Mouse (Mus musculus) megakaryocyte-erythroid progenitor cell, adult 5-6 weeks (primary cell): ENCODE measurements around the gene Plpp7. TPM values are rescaled to one million over a fixed set of nuclear protein-coding genes. Genes with fewer than 3 reads are reported as not detected.

Source experiments
- ATAC-seq: replicated peaks from 2 replicates; pipeline ENCODE4 v1.8.0; 2016; ENCODE audit warnings: mild to moderate bottlenecking, inconsistent platforms; ENCODE audit not compliant: severe bottlenecking, poor library complexity, low FRiP score, low TSS enrichment
- total RNA-seq, 2 experiments: library from RNA; stranded (forward) in 1 of 2; stranded (reverse) in 1 of 2; fragments of 200-1000, 215-1000 nt in 1 of 2; fragments of >200 nt in 1 of 2; fragmentation: Nextera tagmentation in 1 of 2; gene quantifications; 2 replicates each; pipeline ENCODE4 v1.2.3; 2014 to 2017

Plpp7 gene
- total RNA-seq, 2 experiments from 2014 or later, result 1.4 TPM; not detected in 1

GRCm38 (mm10) chr2:32066005-32066404 is 29.3 kb upstream of the Plpp7 start:
- ATAC-seq, result no peak

- ATAC-seq, result no peak
Measured at GRCm38 (mm10) chr2:32068811-32069607, 26.3 kb upstream of the Plpp7 start.

- no peak for ATAC-seq
Measured at GRCm38 (mm10) chr2:32070747-32071146, 24.6 kb upstream of the Plpp7 start.

- ATAC-seq, result no peak
Measured at GRCm38 (mm10) chr2:32074404-32074803, 20.9 kb upstream of the Plpp7 start.

- ATAC-seq, result no peak
Measured at GRCm38 (mm10) chr2:32075368-32075767, 20.0 kb upstream of the Plpp7 start.

GRCm38 (mm10) chr2:32077744-32078143 is 17.6 kb upstream of the Plpp7 start:
- no peak for ATAC-seq

GRCm38 (mm10) chr2:32078522-32078921 is 16.8 kb upstream of the Plpp7 start:
- no peak for ATAC-seq

- ATAC-seq, result no peak
Measured at GRCm38 (mm10) chr2:32079191-32079725, 16.1 kb upstream of the Plpp7 start.

GRCm38 (mm10) chr2:32080681-32081080 is 14.6 kb upstream of the Plpp7 start:
- no peak for ATAC-seq

- no peak for ATAC-seq
Measured at GRCm38 (mm10) chr2:32081296-32081929, 13.9 kb upstream of the Plpp7 start.

- ATAC-seq, result no peak
Measured at GRCm38 (mm10) chr2:32082229-32082628, 13.1 kb upstream of the Plpp7 start.

GRCm38 (mm10) chr2:32083159-32084011 is 11.9 kb upstream of the Plpp7 start:
- ATAC-seq, result peak; percentile 36

- peak; percentile 12; the same call in 1 of the 2 replicates for ATAC-seq
Measured at GRCm38 (mm10) chr2:32084111-32084871, 11.0 kb upstream of the Plpp7 start, which contains the start of gene Fam78a. TSS of gene Fam78a (minus strand) at chr2:32084857.

GRCm38 (mm10) chr2:32084872-32085199 is 10.5 kb upstream of the Plpp7 start:
- no peak for ATAC-seq

GRCm38 (mm10) chr2:32085231-32085630 is 10.1 kb upstream of the Plpp7 start:
- ATAC-seq, result peak; percentile 29

- no peak for ATAC-seq
Measured at GRCm38 (mm10) chr2:32087606-32088005, 7.7 kb upstream of the Plpp7 start.

- ATAC-seq, result 0 out of 2 replicates have a peak, but pooled peaks have one; percentile 12
Measured at GRCm38 (mm10) chr2:32088372-32088981, 6.9 kb upstream of the Plpp7 start.

- no peak for ATAC-seq
Measured at GRCm38 (mm10) chr2:32089606-32090005, 5.7 kb upstream of the Plpp7 start.

GRCm38 (mm10) chr2:32090145-32090544 is 5.2 kb upstream of the Plpp7 start:
- ATAC-seq, result no peak
